Comparison of ENCODE assay signal across 8 mouse cellular contexts in genomic region chr4:117189856-117190543, GRCm38 (mm10). TPM values are rescaled to one million over a fixed set of nuclear protein-coding genes. Genes with fewer than 3 reads are reported as not detected.
DNase-seq lines count a peak whose midpoint lies in the region; ATAC-seq and TF ChIP-seq lines count a peak whose summit lies in the region.

No protein-coding gene starts in this region.

- H3K36me3 ChIP-seq in forebrain, postnatal 0 days (ENCODE audit: insufficient read depth), result no peaks in the 10 kb centered on the region
- H3K36me3 ChIP-seq in intestine, embryonic 14.5 days (ENCODE audit: control insufficient read depth, insufficient read depth, low read length), result no peaks in the 10 kb centered on the region
- H3K36me3 ChIP-seq in liver, adult 2 months (ENCODE audit: control insufficient read depth, insufficient read depth, low read length), result no peaks in the 10 kb centered on the region

- no peaks in the 10 kb centered on the region for H3K27me3 ChIP-seq in forebrain, postnatal 0 days (ENCODE audit: insufficient read depth, low read length)
- H3K27me3 ChIP-seq in intestine, embryonic 14.5 days (replicated peaks; ENCODE audit: control insufficient read depth, insufficient read depth, low read length), result no peaks in the 10 kb centered on the region
- no peaks in the 10 kb centered on the region for H3K27me3 ChIP-seq in liver, adult 2 months (ENCODE audit: control insufficient read depth, insufficient read depth, low read length)

- H3K4me3 ChIP-seq in brown adipose tissue, adult 24 weeks (ENCODE audit: insufficient read depth, low read depth, low read length), result no peak overlapping the region; the same call in 1 of the 2 replicates
- H3K4me3 ChIP-seq in forebrain, postnatal 0 days (ENCODE audit: low read depth, low read length), result peak overlapping the region; percentile 35
- H3K4me3 ChIP-seq in intestine, embryonic 14.5 days (ENCODE audit: low read depth, low read length), result peak overlapping the region; percentile 40
- H3K4me3 ChIP-seq in liver, adult 2 months (ENCODE audit: insufficient read depth, low read depth, low read length), result no peak overlapping the region; the same call in 1 of the 2 replicates

- H3K4me1 ChIP-seq in brown adipose tissue, adult 24 weeks (ENCODE audit: control insufficient read depth, insufficient read depth, insufficient read length, low read length), result peaks cover 2% of the 10 kb centered on the region; the same call in 1 of the 2 replicates
- no peaks in the 10 kb centered on the region for H3K4me1 ChIP-seq in forebrain, postnatal 0 days (ENCODE audit: insufficient read depth)
- 0 out of 2 replicates have a peak, but pooled peaks cover 2% of the 10 kb centered on the region for H3K4me1 ChIP-seq in intestine, embryonic 14.5 days (replicated peaks; ENCODE audit: control insufficient read depth, insufficient read depth, low read length)
- H3K4me1 ChIP-seq in liver, adult 2 months (ENCODE audit: control insufficient read depth, insufficient read depth, low read length), result peaks cover 10% of the 10 kb centered on the region

- peak; percentile 93 for ATAC-seq in forebrain, postnatal 0 days
- ATAC-seq in intestine, embryonic 14.5 days (replicated peaks; ENCODE audit: low FRiP score, low TSS enrichment, low read depth), result peak; percentile 91
- peak; percentile 47 for ATAC-seq in monocyte, adult 5-6 weeks (replicated peaks; ENCODE audit: insufficient number of reproducible peaks, low FRiP score, low TSS enrichment, poor library complexity, severe bottlenecking)

- intact Hi-C loops in left cerebral cortex, postnatal 14 days (cut with DNase I), result no loop called here

- H3K79me2 ChIP-seq in liver, adult 2 months (ENCODE audit: control insufficient read depth, insufficient read depth, low read length), result no peaks in the 10 kb centered on the region

- no peak for TF ChIP-seq CTCF in forebrain, postnatal 0 days (IDR thresholded peaks at IDR 0.05; ENCODE audit: low read depth)
- no peak for TF ChIP-seq CTCF in liver, adult 2 months (IDR thresholded peaks at IDR 0.05; ENCODE audit: low read depth, low read length)

- H3K9me3 ChIP-seq in forebrain, postnatal 0 days (ENCODE audit: low read length), result no peaks in the 10 kb centered on the region
- H3K9me3 ChIP-seq in intestine, embryonic 14.5 days (ENCODE audit: control insufficient read depth, low read length), result 0 out of 2 replicates have a peak, but pooled peaks cover 2% of the 10 kb centered on the region

- under 1% methylated on average over 9 of the region's 9 CpGs for WGBS in forebrain, postnatal 0 days
- 1% methylated on average over 9 of the region's 9 CpGs for WGBS in intestine, embryonic 14.5 days
- WGBS in liver, adult 2 months, result 1% methylated on average over 9 of the region's 9 CpGs

- peak overlapping the region; percentile 47 for H3K4me2 ChIP-seq in forebrain, postnatal 0 days (ENCODE audit: low read depth)
- peak overlapping the region; percentile 44 for H3K4me2 ChIP-seq in intestine, embryonic 14.5 days (ENCODE audit: low read length)

- H3K9ac ChIP-seq in forebrain, postnatal 0 days, result peak overlapping the region; percentile 75
- peak overlapping the region; percentile 65 for H3K9ac ChIP-seq in intestine, embryonic 14.5 days (ENCODE audit: low read length)
- peak overlapping the region; percentile 72; the same call in 1 of the 2 replicates for H3K9ac ChIP-seq in liver, adult 2 months (ENCODE audit: low read depth, low read length)

- peak; percentile 31 to 73 for DNase-seq in left cerebral cortex, postnatal 14 days (ENCODE audit: low spot score in 2 of 2)
- DNase-seq in left cerebral cortex, adult 8-10 months (ENCODE audit: low spot score in 2 of 2), result no peak
- no peak for DNase-seq in forebrain, postnatal 0 days
- peak; percentile 68 for DNase-seq in intestine, embryonic 14.5 days (ENCODE audit: low spot score)
- peak; percentile 82 for DNase-seq in liver, adult 2 months (ENCODE audit: extremely low read depth, low read depth, low spot score)
- peak; percentile 45 for DNase-seq in thymus, postnatal 25 days

- TF ChIP-seq POLR2A in liver, adult 2 months (IDR thresholded peaks at IDR 0.05; ENCODE audit: extremely low read depth, insufficient read depth, low read length), result peak; percentile 34; the same call in 1 of the 2 replicates

- peak overlapping the region; percentile 52 for H3K27ac ChIP-seq in brown adipose tissue, adult 24 weeks (replicated peaks; ENCODE audit: low read depth, low read length)
- peak overlapping the region; percentile 87 for H3K27ac ChIP-seq in forebrain, postnatal 0 days (ENCODE audit: low read depth, low read length)
- H3K27ac ChIP-seq in intestine, embryonic 14.5 days (ENCODE audit: low read depth), result peak overlapping the region; percentile 76
- H3K27ac ChIP-seq in liver, adult 2 months (replicated peaks; ENCODE audit: insufficient read depth, low read depth, low read length), result no peak overlapping the region; the same call in 1 of the 2 replicates

RNA-seq across cellular contexts. Expression of gene Kif2c, which starts 7.6 kb away (rescaled TPM):
- total RNA-seq in left cerebral cortex, postnatal 14 days (2021), result under 1 TPM; 0.46 to 0.61 TPM
- total RNA-seq in left cerebral cortex, adult 8-10 months (2022), result under 1 TPM in 3 of 4 experiments, not detected in 1; 0.15 to 0.42 (median 0.36) TPM
- polyA plus RNA-seq in brown adipose tissue, adult 24 weeks (2012; ENCODE audit: insufficient read depth, insufficient read length, missing spikeins), result not detected in 2 replicates
- 4.2 and 9.1 TPM in 2 replicates for total RNA-seq in forebrain, postnatal 0 days (2014; rRNA removed)
- polyA plus RNA-seq in forebrain, postnatal 0 days (2015; fragmentation: Nextera tagmentation; extraction: Ambion mirVana), result 4.4 and 5.0 TPM in 2 replicates
- 53.4 and 59.0 TPM in 2 replicates for polyA plus RNA-seq in intestine, embryonic 14.5 days (2014; fragmentation: Nextera tagmentation; extraction: Ambion mirVana)
- 0.18 and 0.67 TPM in 2 replicates for total RNA-seq in liver, adult 2 months (2014; rRNA removed)
- 0.05 TPM in 1 of 2 replicates, not detected in the other for polyA plus RNA-seq in liver, adult 2 months (2012; rRNA removed)
- 0.68 to 1.9 TPM in 2 of 3 replicates, not detected in the other for total RNA-seq in monocyte, adult 5-6 weeks (2017)

RNA-seq across cellular contexts. Expression of gene Rps8, which starts 34.0 kb away (rescaled TPM):
- total RNA-seq in left cerebral cortex, postnatal 14 days (2021), result 100 to 1,000 TPM; 448 to 449 TPM
- total RNA-seq in left cerebral cortex, adult 8-10 months (2022), result 100 to 1,000 TPM; 561 to 608 (median 588) TPM
- 544 and 683 TPM in 2 replicates for polyA plus RNA-seq in brown adipose tissue, adult 24 weeks (2012; ENCODE audit: insufficient read depth, insufficient read length, missing spikeins)
- 784 and 1,295 TPM in 2 replicates for total RNA-seq in forebrain, postnatal 0 days (2014; rRNA removed)
- 481 and 630 TPM in 2 replicates for polyA plus RNA-seq in forebrain, postnatal 0 days (2015; fragmentation: Nextera tagmentation; extraction: Ambion mirVana)
- polyA plus RNA-seq in intestine, embryonic 14.5 days (2014; fragmentation: Nextera tagmentation; extraction: Ambion mirVana), result 1,373 and 1,522 TPM in 2 replicates
- 449 and 482 TPM in 2 replicates for total RNA-seq in liver, adult 2 months (2014; rRNA removed)
- 311 and 370 TPM in 2 replicates for polyA plus RNA-seq in liver, adult 2 months (2012; rRNA removed)
- 970 to 1,241 TPM (median 1,065 TPM) in 3 replicates for total RNA-seq in monocyte, adult 5-6 weeks (2017)

RNA-seq across cellular contexts. Expression of gene Plk3, which starts 56.2 kb away (rescaled TPM):
- total RNA-seq in left cerebral cortex, postnatal 14 days (2021), result 10 to 100 TPM; 15.6 to 16.2 TPM
- 10 to 100 TPM in 3 of 4 experiments, 1 to 10 TPM in 1; 8.0 to 14.1 (median 12.9) TPM for total RNA-seq in left cerebral cortex, adult 8-10 months (2022)
- polyA plus RNA-seq in brown adipose tissue, adult 24 weeks (2012; ENCODE audit: insufficient read depth, insufficient read length, missing spikeins), result 0.71 and 2.5 TPM in 2 replicates
- 10.2 and 16.9 TPM in 2 replicates for total RNA-seq in forebrain, postnatal 0 days (2014; rRNA removed)
- 14.4 and 18.2 TPM in 2 replicates for polyA plus RNA-seq in forebrain, postnatal 0 days (2015; fragmentation: Nextera tagmentation; extraction: Ambion mirVana)
- polyA plus RNA-seq in intestine, embryonic 14.5 days (2014; fragmentation: Nextera tagmentation; extraction: Ambion mirVana), result 3.1 and 3.7 TPM in 2 replicates
- 10.7 and 19.5 TPM in 2 replicates for total RNA-seq in liver, adult 2 months (2014; rRNA removed)
- 21.2 and 31.7 TPM in 2 replicates for polyA plus RNA-seq in liver, adult 2 months (2012; rRNA removed)
- 25.5 to 56.5 TPM (median 52.2 TPM) in 3 replicates for total RNA-seq in monocyte, adult 5-6 weeks (2017)

Comparison
In these comparisons a context has a peak if more than half of its experiments do, and no peak if none do; other contexts are left out.
1. DNase-seq: peak in left cerebral cortex, postnatal 14 days (2 of 2), intestine, embryonic 14.5 days (single experiment), liver, adult 2 months (single experiment) and thymus, postnatal 25 days (single experiment); none in left cerebral cortex, adult 8-10 months (0 of 2) and forebrain, postnatal 0 days (single experiment).
2. H3K4me3 ChIP-seq: peak in forebrain, postnatal 0 days (single experiment) and intestine, embryonic 14.5 days (single experiment); none in brown adipose tissue, adult 24 weeks (single experiment) and liver, adult 2 months (single experiment).
3. Peak in every context shown above with its lines, with median percentiles within 50 percentile points of each other: ATAC-seq and H3K9ac ChIP-seq.